Mouse (Mus musculus) 3134 (cell line): ENCODE measurements around the gene Eps8.

Experiments used
- DNase-seq: peaks from one replicate; pipeline ENCODE4 v3.0.0-alpha.2; 2011; ENCODE audit warnings: low spot score; ENCODE audit not compliant: insufficient read length; ENCODE audit errors: extremely low read depth

Gene Eps8

GRCm38 (mm10) chr6:137654776-137655175 is at the start of gene Eps8:
Gene Eps8 (minus strand): TSS chr6:137654876.
- DNase-seq = no peak

- no peak for DNase-seq
These were observed 48.8 kb upstream of the Eps8 start for GRCm38 (mm10) chr6:137703431-137703830.

GRCm38 (mm10) chr6:137702918-137703317 is 48.2 kb upstream of the Eps8 start:
- peak; percentile 62 for DNase-seq

- no peak for DNase-seq
These were observed 47.5 kb upstream of the Eps8 start for GRCm38 (mm10) chr6:137702186-137702585.

GRCm38 (mm10) chr6:137699434-137699833 is 44.8 kb upstream of the Eps8 start:
- no peak for DNase-seq

GRCm38 (mm10) chr6:137696445-137697204 is 41.9 kb upstream of the Eps8 start:
- DNase-seq = no peak

GRCm38 (mm10) chr6:137695046-137695445 is 40.4 kb upstream of the Eps8 start:
- DNase-seq = no peak

- DNase-seq = no peak
These were observed 39.6 kb upstream of the Eps8 start for GRCm38 (mm10) chr6:137694310-137694709.

GRCm38 (mm10) chr6:137690550-137691119 is 36.0 kb upstream of the Eps8 start:
- peak; percentile 78 for DNase-seq

- DNase-seq = peak; percentile 61
These were observed 33.9 kb upstream of the Eps8 start for GRCm38 (mm10) chr6:137688506-137689105.

GRCm38 (mm10) chr6:137688079-137688478 is 33.4 kb upstream of the Eps8 start:
- peak; percentile 78 for DNase-seq

- DNase-seq = no peak
These were observed 33.0 kb upstream of the Eps8 start for GRCm38 (mm10) chr6:137687667-137688066.

GRCm38 (mm10) chr6:137682629-137683028 is 28.0 kb upstream of the Eps8 start:
- no peak for DNase-seq

GRCm38 (mm10) chr6:137681000-137681399 is 26.3 kb upstream of the Eps8 start:
- DNase-seq = no peak

- no peak for DNase-seq
These were observed 21.9 kb upstream of the Eps8 start for GRCm38 (mm10) chr6:137676581-137676980.

- DNase-seq = no peak
These were observed 20.9 kb upstream of the Eps8 start for GRCm38 (mm10) chr6:137675556-137675955.

- no peak for DNase-seq
These were observed 18.6 kb upstream of the Eps8 start for GRCm38 (mm10) chr6:137673301-137673700.

- DNase-seq = no peak
These were observed 16.9 kb upstream of the Eps8 start for GRCm38 (mm10) chr6:137671561-137671960.

- DNase-seq = no peak
These were observed 16.1 kb upstream of the Eps8 start for GRCm38 (mm10) chr6:137670820-137671219.

GRCm38 (mm10) chr6:137669876-137670275 is 15.2 kb upstream of the Eps8 start:
- DNase-seq = no peak

- no peak for DNase-seq
These were observed 14.8 kb upstream of the Eps8 start for GRCm38 (mm10) chr6:137669433-137669832.

- no peak for DNase-seq
These were observed 13.7 kb upstream of the Eps8 start for GRCm38 (mm10) chr6:137668331-137668730.
